8 mouse cellular contexts compared by ENCODE assay signal in the genomic region with DNA sequence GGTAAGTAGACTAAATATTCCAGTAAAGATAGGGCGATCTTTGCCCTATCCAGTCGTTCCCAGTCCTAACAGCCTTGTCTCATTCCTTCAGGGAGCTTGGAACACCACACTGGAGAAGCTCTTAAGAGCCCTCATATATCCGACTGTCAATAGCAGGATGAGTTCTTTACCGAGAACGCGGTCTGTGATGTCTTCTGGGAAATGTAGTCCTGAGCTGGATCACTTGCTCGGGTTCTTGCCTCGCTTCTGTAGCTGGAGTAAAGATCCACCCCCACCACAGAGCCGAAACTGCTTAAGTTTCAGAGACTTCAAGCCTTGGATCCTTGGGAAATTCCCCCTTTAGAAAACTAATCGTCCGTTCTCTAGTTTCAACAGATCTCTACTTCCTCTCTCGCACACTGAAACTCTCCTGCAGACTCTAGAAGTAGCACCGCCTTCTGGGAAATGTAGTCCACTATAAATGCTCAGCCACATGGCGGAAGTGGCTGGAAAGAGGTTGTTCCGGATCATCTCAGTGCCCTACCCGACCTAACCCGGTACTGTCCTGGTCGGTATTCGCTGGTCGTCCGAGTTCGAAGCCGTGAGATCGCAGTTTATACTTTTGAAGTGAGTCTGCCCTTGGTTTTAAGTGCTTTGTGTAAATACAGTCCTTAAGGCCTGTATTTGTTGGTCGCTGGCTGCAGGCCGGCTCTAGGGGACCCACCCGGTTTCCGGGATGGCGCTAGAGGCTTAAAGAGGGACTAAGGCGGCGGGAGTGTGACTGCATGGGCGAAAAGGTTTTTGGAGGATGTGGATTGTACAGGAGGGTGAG. TPM values are rescaled to one million over a fixed set of nuclear protein-coding genes. Genes with fewer than 3 reads are reported as not detected.
DNase-seq lines count a peak whose midpoint lies in the region; ATAC-seq and TF ChIP-seq lines count a peak whose summit lies in the region.

A gene (plus strand): TSS at position 463 of the 811 bp plus-strand sequence.

- peak within 1 kb of the TSS; percentile 70; the same call in 1 of the 2 replicates for H3K27ac ChIP-seq in ES-E14 (ENCODE audit: insufficient read depth, low read depth, low read length, poor library complexity, severe bottlenecking)
- peak within 1 kb of the TSS; percentile 88 for H3K27ac ChIP-seq in forebrain, embryonic 15.5 days (replicated peaks)

- no peaks in the 10 kb centered on the region for H3K27me3 ChIP-seq in forebrain, embryonic 15.5 days

- TF ChIP-seq POLR2A in lung, adult 2 months (IDR thresholded peaks at IDR 0.05; ENCODE audit: borderline replicate concordance, extremely low read depth, low read depth, low read length): peak; percentile 83; the same call in 1 of the 2 replicates

- WGBS in forebrain, embryonic 15.5 days: under 1% methylated on average over 32 of the region's 32 CpGs
- under 1% methylated on average over 32 of the region's 32 CpGs for WGBS in lung, adult 2 months

- H3K9me3 ChIP-seq in ES-E14 (ENCODE audit: control insufficient read depth, insufficient read depth, low read depth, low read length): no peaks in the 10 kb centered on the region
- no peaks in the 10 kb centered on the region for H3K9me3 ChIP-seq in forebrain, embryonic 15.5 days

- intact Hi-C loops in heart, postnatal 25 days (cut with DNase I): loop anchor here (2.0 to 5.0 kb wide), 4 partner anchors 15 to 214 kb away; a partner anchor contains a TSS

- H3K36me3 ChIP-seq in ES-E14 (ENCODE audit: control insufficient read depth, insufficient read depth, low read length, poor library complexity, severe bottlenecking): peaks cover 2% of the 10 kb centered on the region; the same call in 1 of the 2 replicates
- H3K36me3 ChIP-seq in forebrain, embryonic 15.5 days: peaks cover 9% of the 10 kb centered on the region; the same call in 1 of the 2 replicates

- TF ChIP-seq CTCF in lung, adult 2 months (IDR thresholded peaks at IDR 0.05; ENCODE audit: insufficient read depth, low read length): no peak

- peak within 1 kb of the TSS; percentile 82 for H3K9ac ChIP-seq in ES-E14 (ENCODE audit: insufficient read depth, low read depth, low read length, poor library complexity, severe bottlenecking)
- peak within 1 kb of the TSS; percentile 59 for H3K9ac ChIP-seq in forebrain, embryonic 15.5 days (replicated peaks)

- peak; percentile 88 for DNase-seq in ES-E14 (ENCODE audit: low read depth, low spot score)
- DNase-seq in cerebellum, adult 11 months: peak; percentile 82
- peak; percentile 85 for DNase-seq in heart, postnatal 25 days (ENCODE audit: low spot score)
- peak; percentile 88 to 97 for DNase-seq in layer of hippocampus, adult 18-20 months (ENCODE audit: low spot score in 2 of 2)
- peak; percentile 85 for DNase-seq in lung, adult 2 months
- DNase-seq in thymus, adult 18-20 months: peak; percentile 78 to 88

- H3K4me1 ChIP-seq in ES-E14 (ENCODE audit: control insufficient read depth in 2 of 2, insufficient read depth in 2 of 2, low read length in 2 of 2, poor library complexity in 1 of 2): peaks cover 1 to 9% of the 10 kb centered on the region in 2 experiments; a peak in 2 of 4 replicates
- H3K4me1 ChIP-seq in forebrain, embryonic 15.5 days: peaks cover 23% of the 10 kb centered on the region
- peaks cover 7% of the 10 kb centered on the region; the same call in 1 of the 2 replicates for H3K4me1 ChIP-seq in lung, adult 2 months (ENCODE audit: control insufficient read depth, insufficient read depth, low read length)

- H3K4me3 ChIP-seq in ES-E14 (ENCODE audit: insufficient read depth in 1 of 2, low read depth in 1 of 2, low read length in 2 of 2, poor library complexity in 1 of 2, severe bottlenecking in 1 of 2): peak within 1 kb of the TSS; percentile 85 to 92
- peak within 1 kb of the TSS; percentile 64 for H3K4me3 ChIP-seq in forebrain, embryonic 15.5 days
- H3K4me3 ChIP-seq in lung, adult 2 months (replicated peaks; ENCODE audit: extremely low read depth, low read depth, low read length): peak within 1 kb of the TSS; percentile 89

- H3K4me2 ChIP-seq in forebrain, embryonic 15.5 days (replicated peaks): peak within 1 kb of the TSS; percentile 64

- in situ Hi-C loops in ES-E14 (cut with MboI; ENCODE audit: low sequenced_read_pairs in 2 of 2, unreplicated experiment in 2 of 2): no loop called here

- peak; percentile 95 for ATAC-seq in forebrain, embryonic 15.5 days (replicated peaks)
- peak; percentile 96 for ATAC-seq in neutrophil, adult 5-6 weeks (ENCODE audit: extremely low read depth, insufficient number of reproducible peaks, low FRiP score, poor library complexity, severe bottlenecking)

TF ChIP-seq in ES-E14, 5 proteins besides CTCF, POLR2A, EP300 and RAD21:
- TF ChIP-seq ZNF384 (IDR thresholded peaks at IDR 0.05; ENCODE audit: low read depth, low read length) (no peak), MAFK (IDR thresholded peaks at IDR 0.05; ENCODE audit: insufficient read depth, low read depth, low read length) (no peak), ZC3H11A (IDR thresholded peaks at IDR 0.05; ENCODE audit: borderline replicate concordance, low read depth, low read length) (no peak), CHD2 (IDR thresholded peaks at IDR 0.05; ENCODE audit: low read depth, low read length) (peak; percentile 63), HCFC1 (IDR thresholded peaks at IDR 0.05; ENCODE audit: borderline replicate concordance, insufficient read depth, low read length) (peak; percentile 93)
TF ChIP-seq in ES-E14: peak in this region for 2.

RNA-seq across cellular contexts. Expression of the gene that starts here (rescaled TPM):
- total RNA-seq in ES-E14 (2012; rRNA removed): 6.2 and 6.7 TPM in 2 replicates
- 19.2 and 20.8 TPM in 2 replicates for polyA plus RNA-seq in forebrain, embryonic 15.5 days (2015; fragmentation: Nextera tagmentation; extraction: Ambion mirVana)
- 10 to 100 TPM; 10.2 to 12.4 TPM for total RNA-seq in heart, postnatal 25 days (2021)
- 10 to 100 TPM; 20.4 TPM for total RNA-seq in layer of hippocampus, adult 18-20 months (2021)
- polyA plus RNA-seq in lung, adult 2 months (2012; rRNA removed): 3.3 and 4.7 TPM in 2 replicates
- 22.2 and 23.5 TPM in 2 replicates for total RNA-seq in neutrophil, adult 5-6 weeks (2017)

Comparison
In these comparisons a context has a peak if more than half of its experiments do, and no peak if none do; other contexts are left out.
1. Peak in every context shown above with its lines: DNase-seq, ATAC-seq, H3K4me3 ChIP-seq and H3K27ac ChIP-seq.